Mouse (Mus musculus) brain, embryonic 14.5 days (tissue): Measurements from ENCODE around the gene Rad9a. TPM values are rescaled to one million over a fixed set of nuclear protein-coding genes. Genes with fewer than 3 reads are reported as not detected.

Experiments
- DNase-seq: peaks from one replicate; pipeline ENCODE4 v3.0.0-alpha.2; 2011; ENCODE audit warnings: low read depth
- CTCF ChIP-seq: fragments of 200-500 bp; IDR thresholded peaks from 2 replicates; pipeline ENCODE4 v1.5.1; 2012; ENCODE audit warnings: inconsistent platforms, mild to moderate bottlenecking, moderate library complexity, borderline replicate concordance; ENCODE audit not compliant: insufficient read depth, insufficient read length; ENCODE audit errors: extremely low read depth
- POLR2A ChIP-seq: fragments of 200-500 bp; IDR thresholded peaks from 2 replicates; pipeline ENCODE4 v1.6.1; 2012; ENCODE audit warnings: mild to moderate bottlenecking, inconsistent platforms, borderline replicate concordance; ENCODE audit not compliant: poor library complexity, insufficient read depth, insufficient read length, severe bottlenecking; ENCODE audit errors: extremely low read depth
- polyA plus RNA-seq: library from polyadenylated mRNA; depleted of rRNA; stranded (reverse); fragments of >200 nt; gene quantifications from 2 replicates; pipeline ENCODE4 v1.2.3, GENCODE M21; 2012

Gene Rad9a
- polyA plus RNA-seq, 1 experiment, result 32.7 TPM

GRCm38 (mm10) chr19:4215451-4215840 lies 14.0 kb upstream of the Rad9a start:
- TF ChIP-seq POLR2A (no peak), CTCF (no peak)
- DNase-seq, result no peak

DNA sequence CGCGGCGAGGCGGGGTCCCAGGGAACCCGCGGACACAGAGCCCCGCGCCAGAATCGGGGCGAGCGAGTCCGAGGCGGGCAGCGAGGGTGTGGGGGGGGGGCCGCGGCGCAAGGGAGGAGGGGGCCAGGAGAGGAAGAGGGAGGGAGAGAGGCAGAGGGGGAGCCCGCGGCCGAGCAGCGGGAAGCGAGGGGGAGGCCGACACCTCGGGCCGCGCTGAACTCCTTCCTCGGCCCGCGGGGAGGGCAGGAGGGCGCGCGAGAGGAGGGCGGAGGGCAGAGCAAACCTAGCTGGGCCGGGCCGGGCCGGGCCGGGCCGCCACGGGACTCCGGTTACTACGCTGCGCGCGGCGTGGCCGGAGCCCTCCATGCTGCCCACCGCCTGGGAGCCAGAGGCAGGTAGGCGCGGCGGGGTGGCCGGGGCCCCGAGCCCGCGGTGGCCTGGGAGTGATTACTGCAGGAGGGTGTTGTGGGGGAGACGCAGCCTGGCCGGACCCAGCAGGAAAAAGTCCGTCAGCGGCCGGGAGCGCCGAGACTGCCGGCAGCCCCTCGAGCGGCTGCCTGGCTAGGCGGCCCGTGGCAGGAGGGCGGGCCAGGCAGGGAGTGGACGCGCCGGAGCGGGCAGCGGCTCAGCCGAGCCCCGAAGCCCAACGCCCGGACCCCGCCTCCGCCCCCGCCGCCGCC lies 13.4 kb upstream of the Rad9a start:
- no peak for TF ChIP-seq POLR2A
- no peak for TF ChIP-seq CTCF
- DNase-seq, result no peak

GRCm38 (mm10) chr19:4214071-4214770 lies 12.8 kb upstream of the Rad9a start, which contains the start of the genes Clcf1 and AC109138.7:
Clcf1 (plus strand) TSS chr19:4214238.
AC109138.7 (plus strand) TSS chr19:4214357.
- DNase-seq, result no peak

DNA sequence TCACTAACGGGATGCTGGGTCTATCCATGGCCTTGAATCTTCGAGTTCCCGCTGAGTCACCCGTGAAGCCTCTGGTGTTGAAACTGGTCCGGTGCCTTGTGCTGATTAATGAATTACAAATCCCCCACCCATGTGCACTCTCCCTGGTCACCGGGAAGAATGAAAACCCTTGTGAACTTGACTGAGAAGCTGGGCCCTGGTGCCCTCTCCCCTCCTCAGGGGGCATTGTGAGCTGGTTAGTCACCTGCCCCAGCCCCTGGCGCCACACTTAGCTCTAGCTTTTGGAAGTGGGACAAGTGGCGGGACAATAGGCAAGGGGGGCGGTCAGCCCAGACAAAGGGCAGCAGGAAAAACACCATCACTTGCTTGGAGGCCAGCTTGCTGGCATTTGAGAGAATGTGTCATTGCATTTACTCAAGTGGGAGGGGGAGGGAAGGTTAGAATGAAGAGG lies 12.1 kb upstream of the Rad9a start:
- no peak for DNase-seq
- no peak for TF ChIP-seq POLR2A

More at GRCm38 (mm10) chr19:4214071-4214770, 12.8 kb upstream of the Rad9a start, which contains the start of the genes Clcf1 and AC109138.7:
- no peak for TF ChIP-seq CTCF
- no peak for TF ChIP-seq POLR2A

GRCm38 (mm10) chr19:4211891-4212588 lies 10.6 kb upstream of the Rad9a start:
- DNase-seq, result no peak
- no peak for TF ChIP-seq POLR2A

GRCm38 (mm10) chr19:4208563-4208962 lies 7.1 kb upstream of the Rad9a start:
- TF ChIP-seq POLR2A (no peak), CTCF (no peak)

GRCm38 (mm10) chr19:4206971-4207370 lies 5.5 kb upstream of the Rad9a start:
- peak; percentile 70 for DNase-seq
- no peak for TF ChIP-seq POLR2A
- TF ChIP-seq CTCF, result peak; percentile 95

More at GRCm38 (mm10) chr19:4208563-4208962, 7.1 kb upstream of the Rad9a start:
- no peak for DNase-seq

GRCm38 (mm10) chr19:4204889-4205288 lies 3.4 kb upstream of the Rad9a start:
- TF ChIP-seq POLR2A (no peak), CTCF (no peak)
- DNase-seq, result no peak

DNA sequence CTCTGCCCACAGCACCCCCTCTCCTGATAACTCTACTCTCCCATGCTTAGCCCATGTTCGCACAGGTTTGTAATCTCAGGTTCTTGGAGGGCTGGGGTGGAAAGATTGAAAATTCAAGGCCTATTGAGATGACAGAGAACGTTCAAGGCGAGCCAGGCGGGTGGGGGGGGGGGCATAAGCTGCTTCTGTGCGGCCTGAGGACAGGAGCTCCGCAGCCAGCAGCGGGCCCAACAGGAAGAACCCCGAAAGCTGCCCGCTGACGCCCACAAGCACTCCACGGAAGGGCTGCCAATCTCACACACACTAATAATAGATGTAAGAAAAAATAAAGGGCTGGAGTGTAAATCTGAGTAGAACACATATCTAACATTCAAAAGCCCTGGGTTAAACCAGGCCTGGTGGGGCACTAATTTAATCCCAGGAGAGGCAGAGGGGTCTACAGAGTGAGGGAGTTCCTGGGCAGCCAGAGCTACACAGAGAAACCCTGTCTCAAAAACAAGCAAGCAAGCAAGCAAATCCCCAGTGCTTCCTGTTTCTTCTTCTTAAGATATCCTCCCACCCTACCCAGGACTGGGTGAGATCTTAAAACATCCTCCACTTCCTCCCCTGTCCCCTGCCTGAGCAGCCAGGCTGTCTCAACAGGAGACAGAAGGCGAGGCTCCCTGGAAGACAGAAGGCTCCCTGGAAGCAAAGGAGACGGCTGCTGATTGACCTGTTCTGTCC lies 2.3 kb upstream of the Rad9a start:
- no peak for TF ChIP-seq CTCF
- DNase-seq, result no peak

DNA sequence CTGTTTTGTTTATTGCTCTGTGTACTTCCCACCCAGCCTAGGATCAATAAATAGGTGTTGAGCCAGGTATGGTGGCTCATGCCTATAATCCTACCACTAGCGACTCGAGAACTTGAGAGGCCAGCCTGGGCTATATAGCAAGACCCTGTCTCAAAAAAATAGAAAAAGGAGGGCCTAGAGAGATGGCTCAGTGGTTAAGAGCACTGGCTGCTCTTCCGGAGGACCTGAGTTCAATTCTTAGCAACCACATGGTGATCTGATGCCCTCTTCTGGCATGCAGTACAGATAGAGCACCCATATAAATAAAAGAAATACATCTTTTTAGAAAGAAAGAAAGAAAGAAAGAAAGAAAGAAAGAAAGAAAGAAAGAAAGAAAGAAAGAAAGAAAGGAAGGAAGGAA lies 1.7 kb upstream of the Rad9a start:
- no peak for TF ChIP-seq POLR2A
- TF ChIP-seq CTCF, result no peak
- no peak for DNase-seq

GRCm38 (mm10) chr19:4202149-4202548 lies 687 bp upstream of the Rad9a start:
- no peak for TF ChIP-seq CTCF
- no peak for TF ChIP-seq POLR2A
- DNase-seq, result no peak
